ENCODE assay signal across 22 mouse cellular contexts in the genomic region with DNA sequence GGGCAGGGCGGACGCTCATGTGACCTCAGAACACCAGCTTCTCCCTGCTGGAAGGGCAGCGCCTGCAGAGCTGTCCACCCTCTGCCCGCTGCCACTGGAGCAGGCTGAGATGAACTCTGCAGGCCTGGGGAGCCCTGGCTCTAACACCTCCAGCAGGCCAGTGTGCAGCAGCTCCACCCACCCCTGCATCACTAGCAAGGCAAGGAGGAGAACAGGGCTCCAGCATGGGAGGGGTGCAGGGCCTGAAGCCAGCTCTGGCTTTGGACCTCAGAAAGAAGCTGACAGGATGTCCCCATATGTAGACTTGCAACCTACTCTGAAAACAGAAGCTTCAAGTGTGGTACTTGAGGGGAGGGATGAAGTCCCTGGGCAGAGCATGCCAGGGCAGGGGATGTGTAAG. TPM values are rescaled to one million over a fixed set of nuclear protein-coding genes. Genes with fewer than 3 reads are reported as not detected.
DNase-seq lines count a peak whose midpoint lies in the region.
"Had no signal": no experiment of that assay in that cellular context is flagged by ENCODE, and none has a peak within 500 bp of the region (broad histone marks: within the 10 kb centered on the region; RNA-seq: fewer than 3 reads in every experiment).

No protein-coding gene starts in this region.

- DNase-seq in heart, adult 11 months = peak; percentile 92
- DNase-seq in heart, adult 9 months (ENCODE audit: low spot score in 2 of 2) = no peak
- peak; percentile 36 for DNase-seq in cerebellum, adult 8-10 months
- peak; percentile 34 to 39 for DNase-seq in cerebellum, postnatal 14 days
- no peak for DNase-seq in adrenal gland, adult (ENCODE audit: inconsistent age in 2 of 2, low spot score in 1 of 2)
- DNase-seq in left cerebral cortex, adult 8-10 months (ENCODE audit: low spot score in 2 of 2) = no peak
- no peak for DNase-seq in right cerebral cortex, postnatal 4 days
- DNase-seq: adrenal gland, adult 2 months; adrenal gland, postnatal 36 days; embryo, embryonic 11 days; gastrocnemius, postnatal 14 days; heart, postnatal 36 days; kidney, adult 9 months; kidney, postnatal 14 days; layer of hippocampus, adult 9-11 months; liver, postnatal 0 days; midbrain, embryonic 14.5 days; right cerebral cortex, postnatal 14 days; thymus, adult 18-20 months; thymus, postnatal 25 days had no signal

RNA-seq across cellular contexts. Expression of a gene that starts 31.9 kb away (rescaled TPM):
- 100 to 1,000 TPM; 123 to 148 (median 137) TPM for total RNA-seq in left cerebral cortex, adult 8-10 months (2022)

RNA-seq across cellular contexts. Expression of a gene that starts 32.0 kb away (rescaled TPM):
- 1 to 10 TPM; 5.7 to 7.0 (median 6.1) TPM for total RNA-seq in left cerebral cortex, adult 8-10 months (2022)
- total RNA-seq: monocyte, adult 5-6 weeks had no signal

RNA-seq across cellular contexts. Expression of a gene that starts 49.6 kb away (rescaled TPM):
- total RNA-seq in left cerebral cortex, adult 8-10 months (2022) = 10 to 100 TPM; 41.0 to 47.7 (median 42.0) TPM

RNA-seq across cellular contexts. Expression of a gene that starts 50.9 kb away (rescaled TPM):
- total RNA-seq in left cerebral cortex, adult 8-10 months (2022) = 10 to 100 TPM; 67.7 to 81.1 (median 77.3) TPM

RNA-seq across cellular contexts. Expression of a gene that starts 57.8 kb away (rescaled TPM):
- under 1 TPM in 1 of 4 experiments, not detected in 3; 0.63 TPM for total RNA-seq in left cerebral cortex, adult 8-10 months (2022)
- total RNA-seq: adrenal gland, adult 2 months; adrenal gland, postnatal 36 days; gastrocnemius, postnatal 14 days; granulocyte monocyte progenitor cell, adult 5-6 weeks; heart, postnatal 36 days; monocyte, adult 5-6 weeks had no signal

Comparison
In these comparisons a context has a peak if more than half of its experiments do, and no peak if none do; other contexts are left out.
1. DNase-seq: peak in heart, adult 11 months (single experiment), cerebellum, adult 8-10 months (single experiment) and cerebellum, postnatal 14 days (2 of 2); none in heart, adult 9 months (0 of 2), adrenal gland, adult (0 of 2), left cerebral cortex, adult 8-10 months (0 of 2) and right cerebral cortex, postnatal 4 days (single experiment).